Mouse (Mus musculus): Measurements from ENCODE around the gene Nkiras2.

GRCm38 (mm10) chr11:100579116-100579799 lies 39.8 kb upstream of the Nkiras2 start:
- TF ChIP-seq ZKSCAN1 (IDR thresholded peaks at IDR 0.05; ENCODE audit: borderline replicate concordance, low read depth, low read length) (no peak), MXI1 (IDR thresholded peaks at IDR 0.05; ENCODE audit: low read depth, low read length) (no peak), MAFK (IDR thresholded peaks at IDR 0.05; ENCODE audit: insufficient replicate concordance, low read length) (no peak), MYC (IDR thresholded peaks at IDR 0.05; ENCODE audit: low read depth, low read length) (no peak), CTCF (conservative IDR thresholded peaks at IDR 0.05 in 1 of 2, IDR thresholded peaks at IDR 0.05 in 1 of 2; ENCODE audit: low read depth in 2 of 2, low read length in 2 of 2) (no peak)
